Mouse (Mus musculus) layer of hippocampus, postnatal 36 days (tissue): Measurements from ENCODE around the gene Eng. TPM values are rescaled to one million over a fixed set of nuclear protein-coding genes. Genes with fewer than 3 reads are reported as not detected.

Source experiments
- DNase-seq, 2 experiments: peaks; one replicate each; pipeline ENCODE4 v3.0.0; 2022
- total RNA-seq, 2 experiments: library from RNA; stranded (reverse); gene quantifications; 2 replicates each; pipeline ENCODE4 v1.2.3; 2021

Eng gene
- total RNA-seq, 2 experiments from 2014 or later: 18.9 to 19.2 TPM

DNA sequence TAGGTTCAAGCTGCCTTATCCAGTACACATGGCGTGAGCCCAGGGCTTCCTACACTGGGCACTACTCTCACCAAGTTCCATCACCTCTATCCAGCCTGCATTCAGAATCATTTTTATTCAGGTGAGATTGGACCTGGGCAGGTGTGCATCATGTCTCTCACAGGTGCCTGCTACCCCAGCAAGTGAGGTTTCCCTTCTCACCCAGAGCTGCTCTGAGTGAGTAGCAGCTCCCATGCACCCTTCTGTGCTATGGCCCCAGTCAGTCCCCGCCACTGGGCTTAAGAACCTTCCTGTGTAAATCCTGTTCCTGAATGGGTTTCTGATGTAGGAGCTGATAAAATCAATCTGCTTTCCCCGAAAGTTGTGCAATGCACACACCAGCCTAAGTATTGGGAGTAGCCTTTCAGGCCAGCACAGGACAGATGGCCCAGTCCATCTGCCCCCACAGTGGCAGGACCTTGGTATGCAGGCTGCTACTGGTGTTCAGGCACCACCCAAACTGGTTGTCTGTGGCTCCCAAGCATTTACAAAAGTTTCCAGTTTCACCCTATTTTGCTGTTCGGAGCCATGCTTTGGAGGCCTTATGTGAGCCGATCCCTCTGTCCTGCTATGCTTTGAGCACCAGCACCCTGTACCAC is 22.2 kb upstream of the Eng start:
- no peak for DNase-seq

DNA sequence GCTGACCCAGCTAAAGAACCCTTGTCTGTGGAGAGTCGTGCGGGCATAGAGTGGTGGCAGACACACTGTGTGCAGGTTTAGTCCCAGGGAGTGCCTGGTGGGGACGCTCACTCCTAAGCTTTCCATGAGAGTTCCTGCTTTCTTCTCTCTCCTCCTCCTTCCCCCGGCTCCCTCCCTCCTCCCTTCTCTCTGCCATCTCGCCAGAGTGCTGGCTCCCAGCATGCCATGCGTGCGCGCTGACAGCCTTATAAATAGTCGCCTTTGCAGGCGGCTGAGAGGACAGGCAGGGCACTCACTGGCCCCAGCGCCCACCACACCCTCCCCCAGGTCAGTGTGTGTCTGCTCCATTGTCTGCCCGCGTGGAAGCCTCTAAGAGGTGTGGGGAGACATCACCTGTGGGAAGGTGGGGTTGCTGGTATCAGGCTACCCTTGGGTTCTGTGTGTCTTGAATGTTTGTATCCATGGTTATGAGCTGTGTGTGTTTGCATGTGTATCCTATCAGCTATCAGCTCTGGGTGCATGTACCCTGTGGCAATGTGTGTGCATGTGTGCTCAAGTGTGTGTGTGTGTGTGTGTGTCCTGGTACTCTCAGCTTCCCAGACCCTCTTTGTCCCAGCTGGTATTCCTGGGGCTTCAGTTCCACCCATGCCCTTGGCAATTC is 21.1 kb upstream of the Eng start:
- DNase-seq: peak; percentile 87 to 89

DNA sequence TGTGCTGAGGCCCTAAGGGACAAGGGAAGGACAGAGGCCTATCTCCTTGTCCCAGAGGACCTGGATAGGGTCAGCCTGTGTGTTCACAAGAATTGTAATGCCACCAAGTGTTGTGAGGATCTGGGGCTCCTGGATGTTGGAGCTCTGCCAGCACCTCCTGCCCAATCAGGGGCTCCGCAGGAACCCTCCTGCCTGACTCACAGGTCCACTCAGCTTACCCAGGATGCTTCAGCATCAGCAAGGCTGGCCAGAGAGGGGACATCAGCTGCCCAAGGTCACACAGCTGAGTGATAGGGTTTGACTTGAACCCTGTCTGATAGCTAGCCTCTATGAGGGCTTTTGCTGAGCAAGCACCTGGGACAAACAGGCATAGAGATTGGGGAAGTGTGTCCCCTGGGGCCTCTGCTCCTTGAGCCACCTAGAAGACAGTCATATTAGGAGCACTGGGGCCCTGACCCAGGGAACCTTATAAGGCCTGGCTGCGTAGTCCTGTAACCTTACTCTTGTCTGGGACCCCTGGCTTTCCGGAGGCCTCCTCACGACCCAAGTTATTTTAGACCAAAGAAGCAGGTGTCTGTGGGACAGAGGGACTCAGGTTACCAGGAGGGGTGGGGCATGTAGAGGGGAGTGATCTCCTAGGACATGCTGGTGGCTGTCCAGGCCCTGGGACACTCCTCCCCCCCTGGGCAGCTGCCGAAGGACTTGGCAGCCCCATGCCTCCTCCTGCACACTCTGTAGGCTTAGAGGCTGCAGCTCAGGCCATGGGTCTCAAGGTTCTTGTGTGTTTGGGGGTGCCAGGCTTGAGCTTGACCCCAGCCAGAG is 20.3 kb upstream of the Eng start:
- DNase-seq: peak in 1 of 2 experiments; percentile 53

DNA sequence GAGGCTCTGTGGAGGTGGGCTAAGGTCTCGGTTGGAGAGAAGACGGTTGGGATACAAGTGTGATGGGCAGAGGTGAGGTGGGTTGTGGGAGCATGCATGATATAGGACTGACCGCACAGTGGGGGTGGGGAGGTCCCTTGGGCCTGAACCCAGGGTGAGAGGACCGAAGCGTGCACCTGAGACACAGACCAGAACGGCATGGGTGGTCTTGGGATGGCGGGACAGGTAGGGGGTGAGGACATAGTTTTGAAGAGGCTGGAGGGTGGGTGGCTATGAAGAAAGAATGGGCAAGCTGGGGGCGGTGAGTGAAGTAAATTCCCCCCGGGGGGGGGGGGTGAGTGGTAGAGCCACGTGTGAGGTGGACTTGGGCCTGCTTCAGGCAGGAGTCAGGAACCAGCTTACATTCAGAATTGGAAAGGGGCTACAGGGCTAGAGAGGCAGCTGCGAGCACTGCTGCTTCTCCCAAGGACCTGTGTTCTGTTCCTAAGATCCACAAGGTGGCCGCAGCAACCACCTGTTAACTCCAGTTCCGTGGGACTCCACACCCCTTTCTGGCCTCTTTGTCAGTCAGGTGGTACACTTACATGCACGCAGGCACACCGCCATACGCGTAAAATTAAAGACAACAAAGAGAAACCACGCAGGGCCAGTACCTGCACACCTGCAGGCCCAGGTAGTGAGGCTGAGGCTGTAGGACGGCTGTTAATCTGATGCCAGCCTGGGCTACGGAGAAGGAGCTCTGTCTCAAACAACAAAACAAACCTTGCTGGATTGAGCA is 18.9 kb upstream of the Eng start:
- DNase-seq: no peak

DNA sequence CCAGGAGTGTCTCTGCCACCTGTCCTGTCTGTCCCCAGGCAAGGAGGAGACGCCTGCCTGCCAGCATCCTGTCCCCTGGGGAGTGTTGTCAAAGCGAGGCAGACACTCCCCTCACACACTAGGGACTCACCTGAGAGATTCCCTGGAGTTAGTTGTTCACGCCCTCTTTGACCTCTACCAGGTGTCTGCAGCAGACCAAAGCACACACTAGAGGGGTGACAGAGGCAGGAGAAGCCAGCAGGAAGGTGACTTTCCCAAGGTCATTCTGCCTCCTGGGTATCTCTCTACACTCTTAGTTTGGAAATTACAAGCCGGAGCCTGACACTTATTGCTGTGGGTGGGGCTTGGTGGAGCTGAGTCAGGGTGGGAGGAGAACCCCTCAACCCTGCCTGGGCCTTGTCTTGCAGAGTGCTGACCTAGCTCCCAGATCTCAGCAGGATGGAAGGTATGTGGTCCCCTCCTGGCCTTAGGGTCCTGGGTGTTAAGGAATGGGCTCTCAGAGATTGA is 18.3 kb upstream of the Eng start:
- no peak for DNase-seq

DNA sequence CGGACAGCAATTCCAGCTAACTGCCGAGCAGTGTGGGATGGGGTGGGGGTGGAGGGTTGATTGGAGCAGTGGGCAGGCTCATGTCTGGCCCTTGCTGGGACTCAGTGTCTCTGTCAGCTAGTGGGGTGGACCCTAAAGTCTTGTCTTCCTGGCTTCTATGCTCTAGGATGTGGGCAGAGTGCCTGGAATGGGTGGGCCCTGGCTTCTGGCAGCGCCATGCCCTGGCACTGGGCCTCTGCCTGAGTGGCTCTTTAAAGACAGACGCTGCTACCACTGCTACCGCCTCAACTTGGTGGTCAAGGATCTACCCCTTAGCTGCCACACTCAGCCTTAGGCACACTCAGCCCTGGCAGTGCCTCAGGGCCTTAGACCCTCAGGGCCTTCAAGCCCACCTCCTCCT is 17.7 kb upstream of the Eng start:
- peak; percentile 71 to 78 for DNase-seq

DNA sequence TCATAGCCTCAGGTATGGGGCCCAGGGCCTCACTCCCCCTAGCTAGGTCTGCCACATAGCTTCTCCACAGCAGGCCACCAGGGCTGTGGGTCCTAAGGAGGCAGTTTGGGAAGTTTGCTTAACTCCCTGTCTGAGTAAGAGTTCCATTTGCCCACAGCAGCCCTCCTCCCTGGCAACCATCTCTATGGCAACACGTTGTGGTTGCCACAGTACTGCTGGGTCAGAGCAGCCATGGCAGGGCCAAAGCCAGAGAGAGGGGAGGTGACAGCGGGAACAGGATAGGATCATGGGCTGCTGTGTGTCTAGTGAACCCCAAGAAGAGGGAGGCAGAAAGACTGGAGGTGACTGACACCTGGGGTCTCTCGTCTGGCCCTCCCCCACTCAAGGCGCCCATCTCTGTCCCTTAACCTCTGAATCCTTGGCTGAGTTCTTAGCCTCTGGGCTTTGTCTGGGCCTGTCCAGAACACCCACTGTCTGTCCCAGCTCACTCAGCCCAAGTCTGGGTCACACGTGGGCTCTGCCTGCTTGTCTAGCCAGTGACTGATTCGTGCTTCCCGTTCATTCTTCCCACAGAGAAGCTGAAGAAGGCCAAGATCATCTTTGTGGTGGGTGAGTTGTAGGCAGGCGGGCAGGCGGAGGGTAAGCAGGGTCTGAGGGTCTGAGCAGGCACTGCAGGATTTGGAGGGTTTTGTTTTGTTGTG is 17.0 kb upstream of the Eng start:
- no peak for DNase-seq

DNA sequence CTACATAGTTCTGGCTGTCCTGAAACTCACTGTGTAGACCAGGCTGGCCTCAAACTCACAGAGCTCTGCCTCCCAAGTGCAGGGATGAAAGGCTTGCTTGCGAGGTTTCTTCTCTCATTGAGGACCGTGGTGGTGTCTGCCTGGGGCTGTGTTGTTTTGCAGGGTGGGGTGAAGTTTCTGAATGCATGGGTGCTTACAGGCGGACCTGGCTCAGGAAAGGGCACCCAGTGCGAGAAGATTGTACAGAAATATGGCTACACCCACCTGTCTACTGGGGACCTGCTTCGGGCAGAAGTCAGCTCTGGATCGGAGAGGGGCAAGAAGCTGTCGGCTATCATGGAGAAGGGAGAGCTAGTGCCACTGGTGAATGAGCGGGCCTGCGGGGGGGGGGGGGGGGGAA is 16.4 kb upstream of the Eng start:
- DNase-seq: no peak

DNA sequence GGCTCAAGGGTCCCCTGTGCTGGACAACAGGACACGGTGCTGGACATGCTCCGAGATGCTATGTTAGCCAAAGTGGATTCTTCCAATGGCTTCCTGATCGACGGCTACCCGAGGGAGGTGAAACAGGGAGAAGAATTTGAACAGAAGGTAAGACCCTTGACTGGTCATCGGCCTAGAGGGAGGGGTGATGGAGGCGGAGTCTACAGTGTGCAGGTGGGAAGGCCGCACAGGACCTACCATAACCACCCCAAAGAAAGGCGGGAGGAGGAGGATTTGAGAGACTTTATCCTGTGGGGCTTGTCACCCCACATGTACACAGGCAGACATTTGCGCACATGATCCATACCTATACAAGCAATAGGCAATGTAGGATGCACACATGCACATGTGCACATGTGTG is 15.3 kb upstream of the Eng start:
- no peak for DNase-seq

DNA sequence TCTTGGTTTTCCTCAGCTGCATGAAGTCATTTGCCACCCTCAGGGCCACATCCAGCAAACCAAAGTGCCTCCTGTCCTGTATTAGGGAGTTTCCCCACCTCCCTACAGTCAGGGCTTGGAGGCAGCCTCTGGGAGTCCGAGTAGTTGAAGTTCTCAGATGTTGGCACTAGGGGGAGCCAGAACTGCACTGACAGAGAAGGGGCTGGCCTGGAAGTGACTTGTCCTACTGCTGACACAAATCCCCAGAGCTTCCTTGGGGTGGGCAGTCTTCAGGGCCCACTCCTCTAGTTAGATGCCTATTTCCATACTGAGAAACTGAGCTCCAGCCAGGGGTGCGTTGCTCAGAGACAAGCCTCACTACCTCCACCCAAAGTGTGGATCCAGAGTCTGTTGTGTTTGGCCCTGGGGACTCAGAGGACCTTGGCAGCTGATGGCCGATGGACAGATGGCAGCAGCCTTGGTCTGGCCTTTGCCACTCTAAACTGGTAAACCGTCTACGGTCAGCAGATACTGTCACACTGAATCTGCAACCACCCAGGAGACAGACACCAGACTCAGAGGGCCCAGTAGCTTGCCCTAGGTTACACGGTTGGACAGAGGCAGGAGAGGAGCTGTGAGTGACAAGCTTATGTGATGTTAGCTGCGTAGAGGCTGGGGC is 14.5 kb upstream of the Eng start:
- DNase-seq: peak; percentile 73 to 75

DNA sequence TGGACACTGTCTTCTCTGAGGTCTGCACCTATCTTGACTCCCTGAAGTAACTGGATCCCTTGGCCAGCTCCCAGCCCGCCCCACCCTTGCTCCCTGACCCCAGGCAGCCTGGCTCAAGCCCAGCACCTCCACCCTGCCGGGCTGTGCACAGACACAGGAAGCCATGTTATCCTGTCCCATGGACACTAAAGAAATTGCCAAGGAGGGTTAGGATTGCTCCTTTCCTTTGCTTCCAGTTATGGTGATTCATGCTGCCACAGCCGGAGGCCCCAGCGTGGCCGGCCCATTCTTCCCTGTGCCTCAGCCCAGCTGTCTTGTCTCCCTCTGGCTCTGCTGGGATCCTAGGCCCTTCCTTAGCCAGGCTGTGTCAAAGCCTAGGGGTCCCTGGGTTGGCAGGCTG is 12.7 kb upstream of the Eng start:
- DNase-seq: no peak

DNA sequence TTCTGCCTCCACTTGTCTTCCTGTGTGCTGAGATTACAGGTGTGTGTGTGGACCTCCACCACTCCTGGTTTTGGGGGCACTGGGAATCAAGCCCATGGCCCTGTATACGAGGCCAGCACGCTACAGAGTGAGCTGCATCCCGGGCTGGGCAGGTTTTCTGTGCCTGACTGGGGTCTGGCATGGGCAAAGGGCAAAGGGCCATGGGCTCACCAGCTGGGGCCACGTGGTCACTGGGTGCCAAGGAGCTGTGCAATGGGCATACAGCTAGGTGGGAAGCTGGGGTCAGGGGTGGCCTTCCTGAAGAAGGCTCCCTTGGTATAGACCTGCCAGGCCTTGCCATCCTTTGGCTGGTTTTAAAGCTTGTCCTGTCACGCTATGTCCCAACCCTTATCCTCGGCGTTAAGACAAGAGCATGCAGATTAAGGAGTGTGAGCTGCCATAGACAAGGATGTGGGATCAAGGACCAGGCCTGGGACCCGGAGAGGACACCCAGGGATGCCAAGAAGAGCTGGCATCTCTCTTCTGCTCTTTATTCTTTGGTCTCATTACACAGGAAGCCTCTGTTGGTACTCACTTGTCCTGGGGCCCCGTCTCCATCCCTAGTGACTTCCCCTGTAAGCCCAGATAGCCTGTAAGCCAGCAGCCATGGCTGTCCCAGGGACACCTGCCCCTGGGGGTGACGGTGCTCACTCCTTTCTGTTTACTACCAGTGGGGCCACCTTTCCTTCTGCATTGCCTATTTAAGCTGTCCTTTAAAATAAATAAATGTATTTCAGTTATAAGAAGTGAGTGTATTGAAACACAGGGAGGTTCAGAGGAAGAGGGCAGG is 11.9 kb upstream of the Eng start:
- DNase-seq: no peak

DNA sequence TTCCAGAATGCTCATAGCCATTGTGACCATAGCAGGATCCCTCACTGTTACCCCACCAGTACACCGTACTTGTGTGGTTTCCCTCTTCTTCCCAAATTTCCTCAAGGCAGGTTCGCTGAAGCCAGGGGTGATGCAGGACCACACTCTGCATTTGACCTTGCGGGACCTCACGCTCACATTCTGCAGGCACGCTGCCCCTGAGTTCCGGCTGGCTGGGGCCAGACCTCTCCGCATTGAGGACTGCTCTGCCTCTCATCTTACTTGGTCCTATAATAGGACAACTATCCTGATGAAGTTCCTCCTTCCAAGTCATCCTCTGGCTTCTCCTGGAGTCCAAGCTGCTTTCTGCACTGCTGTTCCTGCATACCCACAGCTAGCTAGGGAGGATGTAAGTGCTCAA is 9.8 kb upstream of the Eng start:
- DNase-seq: no peak

DNA sequence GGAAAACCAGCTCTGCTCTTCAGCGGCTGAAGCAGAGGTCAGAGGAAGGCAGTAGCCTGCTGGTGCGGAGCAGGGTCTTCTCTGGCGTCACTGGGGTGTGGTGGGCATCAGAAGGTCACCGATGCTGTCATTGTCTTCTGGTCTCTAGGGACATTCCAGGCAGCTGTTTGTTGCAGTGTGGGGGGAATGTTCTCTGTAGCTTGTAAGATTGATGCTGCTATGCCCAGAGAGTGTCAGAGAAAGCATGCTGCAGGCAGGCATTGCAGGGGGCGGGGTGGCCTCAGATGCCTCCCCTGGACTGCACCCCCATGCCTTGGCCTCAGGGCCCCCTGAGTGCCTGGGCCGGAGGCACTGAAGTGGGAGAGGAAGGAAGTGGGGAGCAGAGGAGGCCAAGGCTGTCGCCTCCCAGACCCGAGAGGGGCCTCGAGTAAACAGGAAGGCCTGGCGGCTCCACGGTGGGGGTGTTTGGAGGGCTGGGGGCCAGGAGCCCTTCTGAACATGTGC is 8.6 kb upstream of the Eng start:
- DNase-seq: no peak

DNA sequence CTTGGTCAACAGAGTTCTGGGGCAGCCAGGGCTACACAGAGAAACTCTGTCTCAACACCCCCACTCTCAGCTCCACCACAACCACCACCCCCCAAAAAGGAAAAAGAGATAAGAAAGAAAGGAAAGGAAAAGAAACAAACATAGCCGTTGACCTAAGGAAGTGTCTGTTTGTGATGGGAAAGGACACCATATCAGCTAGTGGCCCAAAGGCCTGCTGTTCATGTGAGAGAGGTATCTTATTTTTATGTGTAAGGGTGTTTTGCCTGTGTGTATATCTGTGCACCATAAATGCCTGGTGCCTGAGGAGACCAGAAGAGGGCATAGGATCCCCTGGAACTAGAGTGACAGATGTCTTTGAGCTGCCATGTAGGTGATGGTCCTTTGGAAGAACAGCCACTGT is 6.8 kb upstream of the Eng start:
- DNase-seq: no peak

DNA sequence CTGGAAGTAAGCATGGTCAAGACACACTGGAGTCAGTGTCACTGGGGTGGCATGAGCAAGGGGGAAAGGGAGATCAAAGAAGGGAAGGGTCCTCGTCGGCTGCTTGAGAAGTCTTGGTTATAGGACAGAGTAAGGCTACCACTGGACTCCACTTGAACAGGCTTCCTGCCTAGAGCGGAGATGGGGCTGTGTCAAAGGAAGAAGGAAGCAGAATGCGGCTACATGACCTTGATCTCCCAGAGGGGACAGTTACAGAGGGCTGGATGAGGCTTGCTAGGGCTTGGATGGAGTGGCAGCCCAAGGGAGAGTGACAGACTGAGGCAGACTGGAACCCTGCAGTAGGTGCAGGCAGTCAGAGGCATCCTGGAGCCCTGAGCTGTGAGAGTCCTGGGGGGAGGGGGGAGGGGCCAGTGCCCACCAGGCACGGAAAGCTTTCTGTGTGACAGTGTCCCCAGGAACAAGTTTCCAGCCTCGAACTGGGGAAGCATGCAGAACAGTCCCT is 5.8 kb upstream of the Eng start:
- no peak for DNase-seq

DNA sequence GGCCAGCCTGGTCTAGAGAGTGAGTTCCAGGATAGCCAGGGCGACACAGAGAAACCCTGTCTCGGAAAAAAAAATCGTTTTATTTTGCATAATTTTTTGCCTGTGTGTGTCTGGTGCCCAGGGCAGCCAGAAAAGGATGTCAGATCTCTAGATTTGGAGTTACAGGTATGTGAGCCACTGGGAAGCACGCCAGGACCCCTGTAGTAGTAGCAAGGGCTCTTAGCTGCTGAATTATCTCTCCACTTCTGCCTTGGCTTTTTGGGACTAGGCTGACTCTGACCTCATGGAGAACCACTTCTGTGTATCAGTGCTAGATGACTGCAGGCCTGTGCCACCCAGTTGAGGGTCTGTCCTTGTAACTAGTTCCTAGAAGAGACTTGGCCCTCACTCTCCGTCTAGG is 4.6 kb upstream of the Eng start:
- no peak for DNase-seq

DNA sequence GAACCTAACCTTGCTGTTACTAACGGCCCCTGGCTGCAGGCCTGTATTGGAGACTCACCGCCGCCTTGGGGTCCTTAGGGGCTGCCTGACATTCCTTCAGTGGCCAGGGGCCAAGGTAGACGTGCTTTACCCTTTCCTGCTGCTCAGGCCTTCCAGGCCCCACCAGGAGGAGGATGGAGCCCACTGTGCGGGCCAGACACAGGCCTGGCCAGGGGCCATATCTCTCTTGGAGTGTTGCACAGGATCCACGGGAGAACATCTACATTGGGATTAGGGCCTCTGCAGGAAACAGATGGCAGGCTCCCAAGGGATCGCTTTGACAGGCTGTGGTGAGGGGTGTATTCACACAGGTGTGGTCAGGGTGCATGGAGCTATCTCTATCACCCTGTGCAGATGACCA is 3.6 kb upstream of the Eng start:
- DNase-seq: no peak

DNA sequence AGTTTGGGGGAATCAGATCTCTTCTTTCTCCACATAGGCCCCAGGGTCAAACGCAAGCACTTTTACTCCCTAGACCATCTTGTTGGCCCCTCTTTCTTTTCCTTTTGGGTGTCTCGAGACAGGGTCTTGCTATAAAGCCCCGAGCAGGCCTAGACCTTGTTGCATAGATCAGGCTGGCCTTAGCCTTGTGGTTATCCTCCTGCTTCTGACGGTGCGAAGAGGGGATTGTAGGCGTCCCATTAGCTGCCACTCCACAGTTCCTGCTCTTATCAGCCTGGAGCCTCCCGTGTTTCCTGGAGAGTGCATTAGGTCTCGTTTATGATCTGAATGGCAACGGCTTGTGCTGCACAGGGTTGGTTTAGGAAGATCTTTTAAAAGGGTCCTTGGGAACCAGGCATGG is 2.3 kb upstream of the Eng start:
- no peak for DNase-seq

DNA sequence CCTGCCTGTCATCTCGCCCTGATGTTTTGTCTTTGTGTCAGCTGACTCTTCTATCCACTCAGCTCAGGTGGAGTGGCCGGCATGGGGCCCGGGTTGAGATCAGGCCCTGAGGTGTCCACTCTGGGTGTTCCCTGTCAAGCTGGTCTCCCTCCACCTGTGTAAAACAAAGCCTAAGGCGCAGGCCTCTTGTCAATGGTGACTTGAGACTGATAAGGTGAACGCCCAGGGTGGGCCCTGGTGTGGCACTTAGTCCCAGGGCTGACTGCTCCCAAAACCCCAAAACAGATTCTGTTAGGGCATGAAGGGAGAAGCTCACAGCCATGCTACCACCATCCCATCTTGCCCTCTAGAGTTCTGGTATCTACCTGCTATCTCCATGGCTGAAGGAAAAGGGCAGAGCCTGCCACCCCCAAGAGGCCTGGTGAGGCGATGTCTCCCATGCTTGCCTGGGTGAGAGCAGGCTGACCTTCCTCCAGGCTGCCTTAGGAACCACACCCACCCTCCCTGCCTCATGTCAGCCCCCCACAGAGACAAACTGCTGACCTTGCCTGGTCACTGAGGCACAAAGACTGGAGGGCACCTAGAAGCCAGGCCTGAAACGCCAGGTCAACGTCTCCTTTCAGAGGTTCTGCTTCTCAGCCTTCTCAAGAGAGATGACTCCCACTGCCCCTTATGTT is 1.5 kb upstream of the Eng start:
- no peak for DNase-seq
